Mouse (Mus musculus) liver (tissue): Measurements from ENCODE around the gene Snx9.
A peak's percentile ranks its signal among the peaks of the same experiment; 100 is the strongest.

Experiments
- DNase-seq: peaks from one replicate; pipeline ENCODE4 v3.0.0-alpha.2; 2020; ENCODE audit warnings: mixed read lengths

Gene Snx9

GRCm38 (mm10) chr17:5886943-5887800 lies 46.0 kb downstream of the Snx9 start:
- no peak for DNase-seq

- DNase-seq = peak; percentile 92
Observed at GRCm38 (mm10) chr17:5890429-5890828, 49.3 kb downstream of the Snx9 start.

- DNase-seq = peak; percentile 28
Observed at GRCm38 (mm10) chr17:5891933-5892683, 51.0 kb downstream of the Snx9 start.

- peak; percentile 78 for DNase-seq
Observed at GRCm38 (mm10) chr17:5893092-5893491, 52.0 kb downstream of the Snx9 start.

GRCm38 (mm10) chr17:5893574-5894148 lies 52.5 kb downstream of the Snx9 start:
- no peak for DNase-seq

- no peak for DNase-seq
Observed at GRCm38 (mm10) chr17:5896066-5896465, 54.9 kb downstream of the Snx9 start.

GRCm38 (mm10) chr17:5896607-5897006 lies 55.5 kb downstream of the Snx9 start:
- no peak for DNase-seq

- no peak for DNase-seq
Observed at GRCm38 (mm10) chr17:5897326-5898200, 56.4 kb downstream of the Snx9 start.

GRCm38 (mm10) chr17:5899251-5899650 lies 58.1 kb downstream of the Snx9 start:
- DNase-seq = no peak

GRCm38 (mm10) chr17:5901381-5901780 lies 60.3 kb downstream of the Snx9 start:
- DNase-seq = no peak

GRCm38 (mm10) chr17:5903630-5904301 lies 62.6 kb downstream of the Snx9 start:
- DNase-seq = no peak

GRCm38 (mm10) chr17:5909681-5910080 lies 68.6 kb downstream of the Snx9 start:
- DNase-seq = no peak

GRCm38 (mm10) chr17:5911591-5911990 lies 70.5 kb downstream of the Snx9 start:
- DNase-seq = peak; percentile 24

GRCm38 (mm10) chr17:5912797-5913196 lies 71.7 kb downstream of the Snx9 start:
- no peak for DNase-seq

GRCm38 (mm10) chr17:5914217-5914616 lies 73.1 kb downstream of the Snx9 start:
- DNase-seq = no peak

GRCm38 (mm10) chr17:5921954-5922353 lies 80.8 kb downstream of the Snx9 start:
- no peak for DNase-seq

GRCm38 (mm10) chr17:5923281-5923680 lies 82.2 kb downstream of the Snx9 start:
- peak; percentile 16 for DNase-seq

- DNase-seq = no peak
Observed at GRCm38 (mm10) chr17:5924238-5924637, 83.1 kb downstream of the Snx9 start.

- DNase-seq = no peak
Observed at GRCm38 (mm10) chr17:5926710-5927109, 85.6 kb downstream of the Snx9 start.

- no peak for DNase-seq
Observed at GRCm38 (mm10) chr17:5929031-5929430, 87.9 kb downstream of the Snx9 start.

GRCm38 (mm10) chr17:5932161-5932560 lies 91.0 kb downstream of the Snx9 start:
- no peak for DNase-seq
